Mouse (Mus musculus) CH12.LX (cell line): ENCODE data around the gene Fam117a. TPM values are rescaled to one million over a fixed set of nuclear protein-coding genes. Genes with fewer than 3 reads are reported as not detected.

ENCODE experiments used
- DNase-seq: peaks from one replicate; pipeline ENCODE4 v3.0.0-alpha.2; 2013; ENCODE audit errors: extremely low read depth
- H3K27ac ChIP-seq: 2 replicates; pipeline ENCODE4 v1.5.1; 2012; ENCODE audit warnings: low read depth, mild to moderate bottlenecking, control low read depth, moderate library complexity; ENCODE audit not compliant: insufficient read depth
- H3K27me3 ChIP-seq: replicated peaks from 2 replicates; pipeline ENCODE3; 2012; ENCODE audit warnings: inconsistent platforms
- H3K36me3 ChIP-seq, 2 experiments: replicated peaks in 1 of 2; 2 replicates each; pipeline versions ENCODE3 to v1.6.1; 2012; ENCODE audit warnings: inconsistent platforms in 1 of 2, low read length in 1 of 2, mild to moderate bottlenecking in 1 of 2, mixed read lengths in 1 of 2, moderate library complexity in 1 of 2; ENCODE audit not compliant: control insufficient read depth in 1 of 2, insufficient read depth in 1 of 2
- H3K4me1 ChIP-seq, 2 experiments: 2 replicates each; pipeline ENCODE4 v1.6.1; 2012; ENCODE audit warnings: inconsistent platforms in 1 of 2, moderate library complexity in 1 of 2; ENCODE audit not compliant: insufficient read depth in 2 of 2, control insufficient read depth in 1 of 2
- H3K4me2 ChIP-seq: 2 replicates; pipeline ENCODE4 v1.6.1; 2012; ENCODE audit warnings: low read depth, mild to moderate bottlenecking, control low read depth; ENCODE audit not compliant: poor library complexity, insufficient read depth, severe bottlenecking
- H3K4me3 ChIP-seq, 3 experiments: fragments of 150-350 bp in 1 of 3; sonication (generic) in 1 of 3; replicated peaks in 1 of 3; 2 replicates each; pipeline versions ENCODE3 to v1.5.1; 2011 to 2012; ENCODE audit warnings: low read depth in 2 of 3, low read length in 2 of 3, mild to moderate bottlenecking in 2 of 3, moderate library complexity in 2 of 3, control low read depth in 1 of 3, improper control_type of control experiment in 1 of 3, inconsistent platforms in 1 of 3, mixed read lengths in 1 of 3; ENCODE audit not compliant: poor library complexity in 1 of 3
- H3K79me2 ChIP-seq: replicated peaks from 2 replicates; pipeline ENCODE4 v1.6.1; 2012; ENCODE audit warnings: mild to moderate bottlenecking, moderate library complexity; ENCODE audit not compliant: control insufficient read depth, poor library complexity, insufficient read depth, severe bottlenecking; ENCODE audit errors: extremely low read depth
- H3K9ac ChIP-seq: 2 replicates; pipeline ENCODE4 v1.6.1; 2012; ENCODE audit warnings: low read depth, mild to moderate bottlenecking, control low read depth, moderate library complexity; ENCODE audit not compliant: insufficient read depth
- H3K9me3 ChIP-seq: replicated peaks from 2 replicates; pipeline ENCODE3; 2012; ENCODE audit warnings: low read length, inconsistent platforms, mixed read lengths
- BHLHE40 ChIP-seq: IDR thresholded peaks from 2 replicates; pipeline ENCODE4 v1.6.1; 2011; ENCODE audit warnings: mild to moderate bottlenecking, low read depth, low read length, improper control_type of control experiment
- CHD1 ChIP-seq: IDR thresholded peaks from 2 replicates; pipeline ENCODE4 v1.6.1; 2012; ENCODE audit warnings: low read depth, low read length, improper control_type of control experiment, inconsistent platforms
- ETS1 ChIP-seq: conservative IDR thresholded peaks from 2 replicates; pipeline ENCODE4 v1.6.1; 2012; ENCODE audit warnings: low read depth, mild to moderate bottlenecking, inconsistent platforms, low read length, improper control_type of control experiment, moderate library complexity
- HCFC1 ChIP-seq: IDR thresholded peaks from 2 replicates; pipeline ENCODE4 v1.6.1; 2012; ENCODE audit warnings: low read depth, mild to moderate bottlenecking, inconsistent platforms, low read length, improper control_type of control experiment
- IRF4 ChIP-seq: IDR thresholded peaks from 2 replicates; pipeline ENCODE4 v1.6.1; 2014; ENCODE audit warnings: low read depth, mild to moderate bottlenecking, inconsistent platforms, low read length, improper control_type of control experiment
- JUND ChIP-seq: conservative IDR thresholded peaks from 2 replicates; pipeline ENCODE4 v1.6.1; 2011; ENCODE audit warnings: low read depth, low read length, improper control_type of control experiment
- KAT2A ChIP-seq: IDR thresholded peaks from 2 replicates; pipeline ENCODE4 v1.6.1; 2012; ENCODE audit warnings: low read length, improper control_type of control experiment, inconsistent platforms; ENCODE audit not compliant: insufficient replicate concordance
- MAZ ChIP-seq: IDR thresholded peaks from 2 replicates; pipeline ENCODE4 v1.6.1; 2012; ENCODE audit warnings: low read depth, mild to moderate bottlenecking, inconsistent platforms, low read length, improper control_type of control experiment, moderate library complexity
- MXI1 ChIP-seq: IDR thresholded peaks from 2 replicates; pipeline ENCODE4 v1.6.1; 2011; ENCODE audit warnings: mild to moderate bottlenecking, low read depth, low read length, improper control_type of control experiment
- TBP ChIP-seq: conservative IDR thresholded peaks from 2 replicates; pipeline ENCODE4 v1.6.1; 2011; ENCODE audit warnings: low read depth, low read length, improper control_type of control experiment
- USF1 ChIP-seq: IDR thresholded peaks from 2 replicates; pipeline ENCODE4 v1.6.1; 2014; ENCODE audit warnings: low read depth, mild to moderate bottlenecking, inconsistent platforms, low read length, improper control_type of control experiment
- ZC3H11A ChIP-seq: IDR thresholded peaks from 2 replicates; pipeline ENCODE4 v1.6.1; 2012; ENCODE audit warnings: low read depth, mild to moderate bottlenecking, inconsistent platforms, low read length, improper control_type of control experiment
- ZNF384 ChIP-seq: IDR thresholded peaks from 2 replicates; pipeline ENCODE4 v1.6.1; 2012; ENCODE audit warnings: low read depth, low read length, improper control_type of control experiment, inconsistent platforms
- dilution Hi-C: fragments of 300-500 bp; cut with MboI; formaldehyde crosslinking; loops from 2 replicates; pipeline ENCODE4 v1.14.3; 2020; ENCODE audit warnings: low sequenced_read_pairs; ENCODE audit not compliant: extremely low pct_unique_long_range_greater_than_20kb, extremely low pct_ligation_motif_present
- in situ Hi-C: fragments of 300-500 bp; cut with MboI; formaldehyde crosslinking; loops from 3 replicates; pipeline ENCODE4 v1.14.3; 2019; ENCODE audit warnings: low sequenced_read_pairs, low pct_ligation_motif_present, low pct_unique_long_range_greater_than_20kb, mixed read lengths
- polyA plus RNA-seq: library from polyadenylated mRNA; unstranded; fragments of >175 nt; gene quantifications from 2 replicates; pipeline ENCODE4 v1.2.1, GENCODE M21; 2012; ENCODE audit warnings: low read depth; ENCODE audit not compliant: insufficient read length
- total RNA-seq, 2 experiments: library from RNA; depleted of rRNA; stranded (reverse); fragments of 300-350 nt in 1 of 2; fragments of >200 nt in 1 of 2; gene quantifications; 2 replicates each; pipeline ENCODE4 v1.2.3; 2012 to 2014

Gene Fam117a
- total and polyA plus RNA-seq, 3 experiments, result 0.54 to 2.2 (median 0.91) TPM

DNA sequence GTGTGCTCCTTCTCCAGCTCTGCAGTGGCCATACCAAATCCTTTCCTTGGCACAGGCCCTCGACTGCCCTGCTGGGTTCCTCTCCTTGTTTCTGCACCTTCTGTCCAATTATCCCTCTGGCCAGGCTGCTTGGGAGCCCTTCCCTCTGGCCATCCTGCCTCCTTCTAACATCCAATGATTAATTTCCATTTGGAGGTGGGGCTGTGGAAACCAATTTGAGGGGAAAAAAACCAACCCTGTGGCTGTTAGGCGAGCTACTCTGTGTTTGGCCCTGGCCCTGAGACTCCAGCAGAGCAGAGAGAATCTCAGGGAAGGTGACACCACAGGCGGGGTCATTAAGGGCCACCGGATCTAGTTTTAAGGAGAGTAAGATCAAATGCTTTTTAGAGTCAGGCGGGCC lies 65.4 kb downstream of the Fam117a start:
- in situ Hi-C loops, result no loop called here
- Histone ChIP-seq H3K9ac (no peak overlapping the region), H3K27me3 (peaks cover 46% of the 10 kb centered on the region), H3K79me2 (no peaks in the 10 kb centered on the region), H3K9me3 (no peaks in the 10 kb centered on the region), H3K4me3 (no peak overlapping the region), H3K27ac (no peak overlapping the region), H3K4me1 (peaks cover 6 to 8% of the 10 kb centered on the region in 2 experiments), H3K4me2 (no peak overlapping the region), H3K36me3 (no peaks in the 10 kb centered on the region)
- TF ChIP-seq JUND (no peak), USF1 (no peak), KAT2A (no peak), ETS1 (no peak), ZC3H11A (no peak), IRF4 (no peak), HCFC1 (no peak), CHD1 (no peak), MXI1 (no peak), TBP (no peak)
- no peak for DNase-seq
- dilution Hi-C loops, result no loop called here

DNA sequence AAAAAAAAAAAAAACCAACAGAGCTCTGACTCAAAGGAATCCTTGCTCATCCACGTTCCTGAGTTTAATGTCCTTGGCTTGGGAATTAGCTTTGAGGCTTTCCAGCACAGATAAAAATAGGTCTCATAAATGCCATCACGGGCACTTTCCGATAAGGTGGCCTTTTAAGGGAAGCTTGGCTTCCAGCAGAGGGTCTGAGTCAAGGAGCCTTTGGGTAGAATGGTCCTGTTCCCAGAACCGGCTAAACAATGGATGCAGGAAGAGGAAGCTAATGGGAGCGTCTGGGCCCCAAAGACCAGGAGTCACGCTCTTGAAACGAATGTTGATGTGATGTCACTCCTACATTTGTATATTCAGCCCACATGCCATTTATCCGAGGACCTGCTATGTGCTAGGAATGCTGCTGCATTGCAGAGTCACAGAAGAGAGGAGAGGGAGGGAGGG lies 65.9 kb downstream of the Fam117a start:
- no peak overlapping the region for H3K4me3 ChIP-seq
- peaks cover 46% of the 10 kb centered on the region for H3K27me3 ChIP-seq
- no peak for DNase-seq
- H3K27ac ChIP-seq, result no peak overlapping the region
- dilution Hi-C loops (no loop called here), in situ Hi-C loops (no loop called here)
- no peak overlapping the region for H3K4me2 ChIP-seq
- H3K79me2 ChIP-seq, result no peaks in the 10 kb centered on the region
- TF ChIP-seq BHLHE40 (no peak), ZNF384 (peak; percentile 34; the same call in 1 of the 2 replicates), MAZ (no peak)
- no peaks in the 10 kb centered on the region for H3K36me3 ChIP-seq
- no peak overlapping the region for H3K9ac ChIP-seq
- no peaks in the 10 kb centered on the region for H3K9me3 ChIP-seq
- H3K4me1 ChIP-seq, result peaks cover 6 to 8% of the 10 kb centered on the region in 2 experiments
